Mouse (Mus musculus): ENCODE data around the gene Spock1.

Gene Spock1

DNA sequence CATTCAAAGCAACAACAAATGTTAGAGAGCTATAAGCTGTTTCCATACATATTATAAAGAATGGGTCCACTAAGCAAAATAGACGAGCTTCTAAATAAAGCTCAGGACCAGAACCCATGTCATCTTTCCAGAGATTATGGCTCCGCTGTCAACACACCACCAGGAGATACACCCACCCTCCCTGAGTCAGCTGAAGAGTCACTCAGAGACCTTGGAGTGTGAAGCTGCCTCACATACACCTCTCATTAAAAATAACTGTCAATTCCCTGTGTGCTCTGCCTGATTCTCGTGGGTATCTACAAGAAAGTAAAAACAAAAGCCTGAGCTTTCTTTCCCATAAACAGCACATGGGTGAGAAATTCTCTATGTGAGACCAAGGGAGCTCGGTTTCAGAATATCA is 43.1 kb downstream of the Spock1 start:
- DNase-seq (ENCODE audit: low read depth, low spot score): no peak

DNA sequence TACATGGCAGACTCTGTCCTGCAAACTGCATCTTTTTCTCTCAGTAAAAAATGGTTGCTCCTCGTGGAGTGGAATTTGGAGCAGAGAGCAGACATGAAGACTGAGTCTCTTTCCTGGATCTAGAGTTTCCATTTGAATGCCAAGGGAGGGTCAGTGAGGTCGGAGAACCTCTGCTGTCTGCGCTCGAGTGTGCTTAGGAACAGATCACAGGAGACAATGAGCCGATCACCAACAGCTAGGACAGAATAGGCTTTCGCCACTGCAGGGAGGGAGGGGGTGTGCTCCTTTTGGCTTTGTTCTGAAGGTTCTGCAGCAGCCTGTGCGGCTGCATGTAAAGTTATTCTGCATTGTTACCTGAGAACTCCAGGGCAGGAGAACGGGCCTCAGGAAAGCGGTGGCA is 49.6 kb downstream of the Spock1 start:
- DNase-seq (ENCODE audit: low read depth, low spot score): peak; percentile 57

DNA sequence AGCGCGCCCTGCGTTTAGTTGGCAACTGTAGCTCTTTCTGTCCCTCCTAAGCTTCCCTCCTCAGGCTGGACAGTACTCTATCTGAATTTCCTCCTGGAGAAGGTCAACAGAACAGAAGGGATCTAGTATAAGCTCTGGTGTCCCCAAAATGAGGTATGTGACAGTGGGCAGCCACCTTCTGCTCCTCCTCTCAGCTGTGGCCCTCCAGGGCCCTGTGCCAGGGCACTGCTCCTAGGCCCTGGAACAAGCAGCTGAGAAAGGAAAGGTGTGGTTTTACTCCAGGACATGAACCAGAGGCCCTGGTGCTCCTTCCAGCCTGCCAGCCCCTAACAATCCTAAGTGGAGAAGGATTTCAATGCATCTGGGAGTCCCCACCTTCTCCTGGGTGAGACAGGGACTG is 51.1 kb downstream of the Spock1 start:
- DNase-seq (ENCODE audit: low read depth, low spot score): no peak

DNA sequence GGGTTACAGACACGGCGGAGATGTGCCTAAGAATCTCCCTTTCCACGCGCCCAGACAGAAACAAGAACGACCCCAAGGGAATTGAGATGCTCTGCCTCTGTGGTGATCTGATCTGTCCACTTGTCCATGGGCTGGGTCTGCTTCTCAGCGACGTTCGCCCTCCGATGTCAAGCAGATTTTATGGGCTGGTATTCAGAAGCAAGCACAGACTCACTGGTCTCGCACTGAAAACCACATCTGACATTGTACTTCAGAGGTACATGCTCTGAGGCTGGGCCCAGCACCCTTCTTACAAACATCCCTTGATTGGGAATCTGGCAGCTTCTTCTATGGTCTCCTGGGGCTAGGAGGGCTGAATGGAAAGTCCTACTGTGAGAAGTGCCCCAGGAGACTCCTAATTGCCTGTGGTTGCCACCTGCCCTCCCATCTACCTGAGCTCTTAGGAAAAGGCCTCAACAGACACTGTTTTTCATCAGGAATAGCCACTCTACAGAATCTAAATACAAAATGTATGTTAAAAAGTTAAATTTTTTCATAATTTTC is 51.8 kb downstream of the Spock1 start:
- DNase-seq (ENCODE audit: low read depth, low spot score): no peak

DNA sequence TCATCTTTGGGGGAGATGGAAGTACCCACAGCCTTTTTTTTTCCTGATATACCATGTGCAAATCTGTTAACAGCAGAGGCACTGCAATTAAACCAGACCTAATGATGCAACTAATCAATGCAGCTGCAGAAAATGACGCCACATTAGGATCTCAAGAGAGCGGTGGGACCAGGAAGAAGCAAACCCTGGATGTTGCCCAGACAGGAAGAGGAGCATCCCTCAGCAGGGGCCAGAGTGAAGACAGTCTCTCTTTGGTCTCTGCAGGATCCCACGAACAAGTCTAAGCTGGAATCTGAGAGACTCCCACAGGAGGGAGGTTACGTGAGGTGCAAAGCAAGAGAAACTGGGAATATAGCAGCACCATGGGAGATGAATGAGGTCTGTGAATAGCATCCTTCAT is 52.4 kb downstream of the Spock1 start:
- no peak for DNase-seq (ENCODE audit: low read depth, low spot score)

DNA sequence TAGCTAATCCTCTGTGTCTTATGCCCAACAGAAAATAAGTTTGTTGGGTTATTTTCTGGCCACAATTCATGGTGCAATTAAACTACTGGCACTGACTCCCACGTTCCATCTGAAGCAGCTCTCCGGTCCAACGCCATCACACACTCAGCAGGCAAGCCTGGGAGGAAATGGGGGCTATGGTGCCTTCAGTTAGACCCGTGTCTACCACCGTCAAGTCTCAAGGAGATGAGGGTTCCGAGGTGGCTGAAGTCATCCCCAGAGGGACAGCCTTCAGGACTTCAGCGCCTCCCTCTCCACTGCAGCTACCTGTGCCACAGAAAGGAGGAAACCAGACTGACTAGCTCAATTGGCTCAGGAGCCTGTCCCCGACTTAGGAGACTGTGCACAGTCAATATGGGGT is 53.7 kb downstream of the Spock1 start:
- no peak for DNase-seq (ENCODE audit: low read depth, low spot score)

DNA sequence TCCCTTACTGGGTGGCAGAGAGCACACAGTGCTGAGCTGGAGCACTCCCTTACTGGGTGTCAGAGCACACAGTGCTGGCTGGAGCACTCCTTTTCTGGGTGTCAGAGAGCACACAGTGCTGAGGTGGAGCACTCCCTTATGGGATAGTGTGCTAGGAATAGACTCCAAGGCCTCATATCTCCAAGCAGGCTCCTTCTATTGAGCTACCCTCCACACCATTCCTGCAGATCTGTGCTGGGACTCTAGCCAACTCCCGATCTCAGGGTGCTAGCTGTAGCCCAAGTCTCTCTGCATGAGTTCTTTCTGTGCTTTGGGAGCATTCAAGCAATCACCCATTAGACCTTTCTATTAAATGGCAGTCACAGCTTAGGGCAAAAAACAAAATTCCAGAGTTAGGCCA is 54.5 kb downstream of the Spock1 start:
- no peak for DNase-seq (ENCODE audit: low read depth, low spot score)

DNA sequence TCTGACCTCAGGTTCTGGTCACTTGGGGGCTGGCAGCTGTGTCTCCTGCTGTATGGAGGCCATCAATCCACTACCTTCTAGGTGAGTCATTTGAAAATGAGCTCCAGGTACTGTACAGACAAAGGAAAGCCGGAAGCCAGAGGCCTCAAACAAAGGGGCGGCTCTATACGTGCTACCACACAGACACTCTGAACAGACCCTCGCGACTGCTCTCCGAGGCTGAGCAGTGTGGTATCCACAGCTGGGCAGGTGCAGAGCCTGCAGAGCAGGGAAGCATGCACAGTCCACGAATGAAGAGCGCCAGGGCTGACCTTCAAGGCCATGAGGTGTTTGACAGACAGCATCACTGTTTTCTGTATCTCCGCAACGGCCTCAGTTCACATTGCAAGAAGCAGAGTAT is 55.0 kb downstream of the Spock1 start:
- DNase-seq (ENCODE audit: low read depth, low spot score): no peak

DNA sequence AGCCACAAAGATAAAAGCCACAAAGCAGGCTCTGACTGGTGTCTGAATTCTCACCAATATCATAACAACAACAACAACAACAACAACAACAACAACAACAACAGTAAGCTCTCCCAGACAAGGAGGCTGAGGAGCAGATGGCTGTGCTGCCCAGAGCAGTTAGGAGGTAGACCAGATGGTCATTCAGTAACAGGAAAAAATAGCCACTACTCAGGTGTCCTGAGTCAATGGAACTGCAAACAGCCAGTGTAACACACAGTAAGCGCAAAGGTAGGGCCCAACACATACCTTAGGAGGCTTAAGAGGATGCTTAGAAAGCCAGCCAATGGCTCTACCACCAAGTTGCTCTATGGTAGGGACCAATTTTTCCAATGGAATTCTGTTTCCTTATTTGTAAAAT is 59.2 kb downstream of the Spock1 start:
- DNase-seq (ENCODE audit: low read depth, low spot score): no peak

DNA sequence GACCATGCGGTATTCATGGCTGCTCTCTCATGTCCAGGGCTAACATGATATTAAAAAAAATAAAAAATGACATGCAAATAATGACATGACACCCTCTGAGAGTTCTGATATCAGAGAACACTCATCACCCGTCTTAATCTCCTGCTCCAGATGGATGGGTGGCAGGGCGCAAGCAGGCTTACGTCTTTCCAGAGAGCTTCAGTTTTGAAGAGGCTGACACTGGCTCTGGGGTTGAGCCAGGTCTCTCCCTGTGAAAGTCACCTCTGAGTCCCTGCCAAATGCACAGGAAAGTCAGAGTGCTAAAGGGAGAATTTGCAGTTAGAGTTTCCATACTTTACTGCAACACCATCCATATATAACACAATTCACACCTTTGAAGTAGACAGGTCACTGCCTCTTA is 61.0 kb downstream of the Spock1 start:
- no peak for DNase-seq (ENCODE audit: low read depth, low spot score)

DNA sequence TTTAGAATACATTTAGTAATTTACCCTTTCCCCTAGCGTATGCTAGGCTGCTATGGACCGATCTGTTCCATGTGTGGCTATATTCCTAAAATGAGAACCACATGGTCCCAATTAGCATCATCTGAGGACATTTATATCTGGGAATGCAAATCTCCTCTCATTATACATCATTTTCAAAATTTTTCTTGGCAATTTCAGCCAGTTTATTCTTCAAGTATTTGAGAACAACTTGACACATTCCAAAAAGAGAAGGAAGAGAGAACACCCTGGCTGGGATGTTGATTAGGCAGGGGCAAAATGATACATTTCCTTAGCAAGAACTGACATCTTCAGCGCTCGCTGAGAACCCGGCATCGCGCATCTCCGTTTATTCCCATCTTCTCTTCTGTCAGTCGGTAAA is 61.7 kb downstream of the Spock1 start:
- DNase-seq (ENCODE audit: low read depth, low spot score): no peak

DNA sequence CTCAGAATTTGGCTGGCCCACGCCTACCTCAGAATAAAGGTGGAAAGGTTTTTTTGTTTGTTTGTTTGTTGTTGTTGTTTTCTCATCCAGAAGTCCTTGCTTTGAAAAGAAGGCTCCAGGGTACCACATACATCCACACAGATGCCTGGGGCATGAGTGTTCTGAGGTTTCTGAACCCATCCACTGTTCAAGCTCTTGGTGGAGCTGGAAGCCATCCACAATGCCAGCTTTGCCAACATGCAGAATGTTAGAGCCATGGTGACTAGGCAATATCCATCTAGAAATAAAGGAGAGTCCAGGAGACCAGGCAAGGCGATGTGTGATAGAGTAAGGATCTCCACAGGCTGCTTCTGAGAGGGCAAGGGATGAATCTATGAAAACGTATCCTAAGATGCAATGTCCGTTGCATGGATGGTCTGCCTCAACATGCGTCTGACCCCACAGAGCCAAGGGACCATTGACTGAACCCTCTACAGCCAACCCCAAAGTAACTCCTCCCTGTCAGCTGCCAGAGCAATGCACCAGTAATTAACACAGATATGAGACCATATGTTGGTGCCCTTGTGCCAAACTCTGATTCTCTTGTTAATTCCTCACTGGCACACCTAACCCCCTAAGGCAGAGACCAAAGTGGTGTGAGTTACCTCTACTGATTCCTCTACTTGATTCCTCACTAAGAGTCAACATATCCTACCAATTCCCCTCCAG is 66.8 kb downstream of the Spock1 start:
- DNase-seq (ENCODE audit: low read depth, low spot score): no peak

DNA sequence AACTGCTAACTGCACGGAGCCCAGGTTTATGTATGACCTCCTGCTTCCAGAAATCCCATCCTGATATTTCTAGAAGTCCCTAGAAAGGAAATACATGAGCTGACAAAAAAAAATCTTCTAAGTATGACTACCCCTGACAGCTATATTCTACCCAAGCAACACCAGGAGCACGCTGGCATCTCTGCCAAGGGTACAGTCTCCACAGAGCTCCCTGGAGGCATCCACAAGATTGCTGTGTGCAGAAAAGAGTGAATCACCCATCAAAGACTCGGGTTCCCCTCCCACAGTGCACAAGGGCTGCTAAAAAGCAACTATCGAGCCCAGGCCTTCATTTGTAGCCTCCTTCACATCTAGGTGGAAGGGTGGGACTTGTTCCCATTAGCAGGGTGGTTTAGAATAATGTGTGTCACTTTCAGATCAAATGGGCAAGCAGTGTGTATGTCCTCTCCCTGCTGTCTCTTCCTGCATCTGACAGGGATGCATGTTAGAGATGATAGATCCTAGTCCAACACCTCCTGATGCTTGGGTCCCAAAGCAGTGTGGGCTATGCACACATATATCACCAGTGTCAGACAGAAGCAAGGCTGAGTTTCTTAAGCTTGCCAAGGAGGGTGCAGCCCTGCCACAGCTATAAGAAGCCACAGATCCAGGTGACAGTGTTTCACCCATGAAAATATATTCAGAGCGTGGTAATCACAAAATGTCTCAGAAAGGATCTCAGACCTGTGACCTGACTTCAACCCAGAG is 70.3 kb downstream of the Spock1 start:
- DNase-seq (ENCODE audit: low read depth, low spot score): no peak

DNA sequence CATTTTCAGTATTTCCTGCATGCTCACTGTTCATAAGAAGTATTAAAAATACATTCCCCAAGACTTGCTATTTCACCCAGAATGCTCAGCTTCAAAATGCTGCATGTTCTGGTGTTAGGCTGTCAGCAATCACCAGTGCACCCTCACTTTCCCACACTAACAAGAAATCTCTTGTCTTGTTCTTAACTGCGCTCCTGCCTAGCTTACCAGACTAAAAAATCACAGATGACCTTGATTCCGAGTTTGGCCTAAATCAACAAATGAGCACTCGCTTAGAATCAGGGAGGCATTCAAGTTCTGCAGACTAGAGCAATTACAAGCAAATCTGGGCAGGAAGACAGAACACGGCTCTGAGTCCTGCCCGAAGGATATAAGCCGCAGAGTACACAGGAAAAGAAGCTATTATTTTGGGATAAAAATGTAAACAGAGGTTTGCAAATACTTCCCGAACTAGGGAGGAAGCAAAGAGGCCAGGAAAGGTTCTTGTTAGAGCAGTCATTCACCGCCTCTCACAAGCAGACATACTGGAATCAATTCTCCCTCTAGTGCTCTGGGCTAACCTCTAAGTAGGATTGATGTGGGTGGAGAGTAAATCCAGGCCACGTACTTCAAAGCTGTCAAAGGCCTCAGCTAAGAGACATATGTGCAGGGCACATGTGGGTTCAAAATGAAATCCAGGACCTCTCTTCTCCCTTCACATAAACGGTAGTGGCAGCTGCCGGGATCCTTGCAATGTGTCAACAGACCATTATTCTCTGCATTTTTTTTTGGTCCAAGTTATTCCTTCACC is 76.6 kb downstream of the Spock1 start:
- DNase-seq (ENCODE audit: low read depth, low spot score): no peak

DNA sequence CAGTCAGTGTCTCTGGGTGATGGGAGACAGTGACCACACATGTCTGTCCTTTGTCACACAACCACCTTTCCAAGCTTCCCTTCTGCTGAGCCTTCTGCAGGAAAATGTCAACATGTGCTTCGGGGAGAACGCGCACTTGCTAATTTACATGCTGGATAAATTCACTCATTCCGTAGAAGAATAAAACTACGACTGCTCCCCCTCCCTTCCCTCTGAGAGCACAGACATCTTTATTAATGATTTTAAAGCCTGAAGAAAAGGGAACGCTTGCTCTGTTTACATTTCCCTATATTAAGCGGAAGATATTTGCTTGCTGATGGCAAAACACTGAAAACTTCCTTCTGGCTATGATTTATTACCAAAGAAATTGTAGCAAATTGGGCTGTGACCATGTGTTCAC is 77.2 kb downstream of the Spock1 start:
- no peak for DNase-seq (ENCODE audit: low read depth, low spot score)

DNA sequence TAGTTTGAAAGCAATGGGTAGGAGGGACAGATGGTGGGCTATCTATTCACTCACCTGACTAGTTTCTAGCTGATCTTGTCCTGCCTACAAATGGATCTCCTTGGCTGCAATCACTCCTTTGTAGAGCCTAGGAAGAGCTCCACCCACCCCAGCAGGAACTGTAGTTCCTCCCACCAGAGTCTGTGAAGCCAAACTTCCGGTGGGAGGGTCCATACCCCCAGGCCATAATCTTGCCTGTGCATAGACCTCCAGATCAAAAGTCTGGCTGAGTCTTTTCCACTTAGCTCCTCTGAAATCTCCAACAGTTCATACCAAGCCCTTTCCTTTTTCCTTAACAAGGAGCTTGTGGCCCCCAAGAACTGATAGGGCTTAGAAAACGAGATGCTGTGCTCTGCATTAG is 78.0 kb downstream of the Spock1 start:
- peak; percentile 83 for DNase-seq (ENCODE audit: low read depth, low spot score)

DNA sequence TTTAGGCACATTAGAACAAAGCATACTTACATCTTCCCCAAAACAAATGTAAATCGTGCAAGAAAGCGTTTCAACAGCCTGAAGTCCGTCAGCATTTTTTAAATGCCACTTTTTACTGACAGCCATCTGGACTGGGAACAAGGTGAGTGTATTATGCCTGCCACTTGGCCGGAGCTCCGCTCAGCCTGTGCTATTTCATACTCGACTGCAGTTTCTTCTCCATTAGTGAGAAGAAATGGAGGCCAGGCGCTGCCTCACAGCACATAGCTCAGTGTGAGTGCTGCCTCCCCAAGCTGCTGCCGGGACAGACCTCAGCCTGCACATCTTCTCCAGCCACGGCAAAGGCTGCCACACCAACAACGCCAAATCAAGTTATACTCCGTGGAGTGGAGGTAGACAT is 91.9 kb downstream of the Spock1 start:
- no peak for DNase-seq (ENCODE audit: low read depth, low spot score)

DNA sequence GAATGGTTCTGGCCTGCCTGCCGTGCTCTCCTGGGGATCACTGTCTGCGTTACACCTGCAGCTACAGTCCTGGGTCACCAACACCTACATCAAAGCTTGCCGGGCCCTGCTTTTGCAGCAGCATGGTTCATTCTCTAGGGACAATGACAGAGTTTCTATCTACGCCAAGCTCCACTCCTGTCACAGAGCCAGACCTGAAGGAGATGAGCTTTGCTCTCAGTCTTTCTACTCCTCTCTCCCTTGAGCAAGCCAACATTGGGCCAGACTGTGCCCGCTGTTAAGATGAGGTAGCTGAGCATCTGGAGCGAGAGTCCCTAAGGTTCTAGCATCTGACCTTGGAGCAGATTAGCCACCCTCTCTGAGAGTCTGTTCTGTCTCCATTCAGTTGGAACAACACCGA is 95.5 kb downstream of the Spock1 start:
- no peak for DNase-seq (ENCODE audit: low read depth, low spot score)

DNA sequence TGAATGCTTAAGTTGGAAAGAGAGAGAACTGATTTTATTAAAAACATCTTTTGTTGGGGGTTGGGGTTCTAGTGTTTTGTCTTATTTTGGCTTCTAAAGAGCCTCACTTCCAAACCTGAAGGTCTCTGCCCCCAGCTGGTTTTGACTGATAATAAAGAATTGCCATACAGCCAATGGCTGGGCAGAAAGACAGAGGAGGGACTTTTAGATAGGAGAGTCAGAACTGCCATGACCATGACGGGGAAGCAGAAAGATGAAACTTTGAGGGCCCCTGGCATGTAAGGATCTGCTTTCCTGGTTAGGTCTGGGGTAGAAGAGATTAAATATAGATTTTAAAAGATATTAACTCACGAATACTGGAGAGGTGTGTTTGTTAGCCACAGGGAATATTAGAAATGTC is 96.9 kb downstream of the Spock1 start:
- no peak for DNase-seq (ENCODE audit: low read depth, low spot score)

DNA sequence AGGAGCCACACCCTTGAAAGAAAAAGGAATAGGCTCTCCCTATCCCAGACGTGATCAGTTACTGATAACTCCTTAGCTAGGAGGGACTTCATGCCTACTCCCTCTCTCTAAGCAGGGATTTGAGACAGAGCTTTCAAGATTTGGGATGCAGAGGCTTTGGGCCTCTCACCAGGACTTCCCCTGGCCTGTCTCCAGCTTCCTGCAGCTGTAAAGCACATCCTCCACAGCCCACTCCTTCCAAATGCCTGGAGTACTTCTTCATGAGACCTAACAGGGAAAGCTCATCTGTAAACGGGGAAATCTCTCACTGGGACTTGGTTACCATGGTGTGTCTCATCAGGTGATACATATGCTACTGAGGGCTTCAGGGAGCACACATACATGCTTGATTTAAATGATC is 97.3 kb downstream of the Spock1 start:
- DNase-seq (ENCODE audit: low read depth, low spot score): no peak

DNA sequence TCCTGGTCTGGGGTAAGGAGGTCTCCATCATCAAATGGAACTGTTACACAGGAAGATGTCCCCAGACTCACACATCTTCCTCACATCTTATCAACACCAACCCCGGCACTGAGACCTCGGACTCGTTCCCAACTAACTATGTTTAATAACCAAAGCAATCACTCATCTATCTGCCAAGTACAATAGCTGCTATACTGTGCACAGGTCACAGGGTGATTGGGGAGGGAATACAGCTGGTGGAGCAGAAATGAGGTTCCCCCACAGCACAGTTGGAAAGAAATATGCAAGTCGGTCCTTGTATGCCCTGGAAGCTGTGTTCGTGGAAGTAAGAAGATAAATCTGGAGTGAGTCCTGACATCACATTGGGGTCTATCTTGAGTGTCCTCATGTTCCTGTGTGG is 98.0 kb downstream of the Spock1 start:
- DNase-seq (ENCODE audit: low read depth, low spot score): no peak

DNA sequence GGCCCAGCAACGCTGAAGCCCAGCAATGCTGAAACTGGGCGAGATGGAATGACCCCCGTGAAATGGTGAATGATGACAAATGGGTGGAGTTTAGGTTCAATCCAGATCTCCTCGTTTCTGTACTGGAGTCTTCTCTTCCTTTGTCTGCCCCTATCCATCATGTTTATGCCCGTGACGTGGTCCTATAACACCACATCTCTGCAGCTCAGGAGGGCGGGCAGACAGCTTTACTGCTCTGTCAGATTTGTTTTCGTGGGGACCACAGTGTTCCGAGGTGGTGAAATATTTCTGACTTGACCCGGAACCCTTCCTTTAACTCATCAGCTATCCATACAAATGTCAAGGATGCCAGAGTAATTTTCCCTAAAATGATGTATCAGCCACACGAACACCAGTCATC is 98.5 kb downstream of the Spock1 start:
- DNase-seq (ENCODE audit: low read depth, low spot score): no peak

DNA sequence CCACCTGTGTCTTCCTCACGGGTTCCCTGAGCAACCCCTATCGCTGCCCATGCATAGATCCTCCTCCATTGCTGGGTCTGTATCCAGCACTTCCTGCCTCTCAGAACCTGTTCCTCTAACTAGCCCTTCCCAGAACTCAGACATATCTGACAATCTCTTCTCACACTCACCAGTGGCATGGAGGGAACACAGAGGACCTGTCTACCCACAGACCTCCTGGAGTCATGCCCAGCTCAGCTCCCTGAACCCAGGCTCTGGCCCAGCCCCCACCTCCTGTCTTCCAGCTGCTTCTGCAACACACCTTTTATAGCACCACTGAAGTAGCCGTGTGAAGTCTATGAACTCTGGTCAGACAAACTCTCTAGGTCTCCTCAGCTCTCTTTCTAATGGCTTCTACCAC is 101.3 kb downstream of the Spock1 start:
- no peak for DNase-seq (ENCODE audit: low read depth, low spot score)

Measured in ZHBTc4 (cell line).